16 mouse cellular contexts compared by ENCODE assay signal in the genomic region with DNA sequence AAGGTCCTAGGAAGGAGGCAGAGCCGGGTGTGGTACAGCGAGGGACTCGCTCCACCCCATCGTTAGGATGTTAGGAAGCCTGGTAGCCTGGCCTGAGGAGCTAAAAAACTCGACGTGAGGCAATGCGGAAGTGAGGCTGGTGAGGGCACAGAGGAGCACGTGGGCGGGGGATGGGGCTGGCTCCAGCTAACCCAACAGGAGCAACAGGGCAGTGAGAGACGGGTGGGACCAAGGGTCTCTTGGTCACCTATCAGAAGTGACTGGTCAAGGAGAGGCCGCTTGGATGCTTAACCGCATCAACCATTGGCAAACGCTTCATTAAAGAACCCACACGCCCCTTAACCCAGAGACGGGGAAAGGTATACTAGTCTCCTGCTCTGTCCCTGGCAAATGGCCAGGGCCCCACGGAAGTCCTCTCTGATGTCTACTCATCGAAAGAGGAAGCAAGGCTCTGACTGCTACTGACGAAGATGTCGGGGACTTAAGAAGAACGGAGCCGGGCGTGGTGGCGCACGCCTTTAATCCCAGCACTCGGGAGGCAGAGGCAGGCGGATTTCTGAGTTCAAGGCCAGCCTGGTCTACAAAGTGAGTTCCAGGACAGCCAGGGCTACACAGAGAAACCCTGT. TPM values are rescaled to one million over a fixed set of nuclear protein-coding genes. Genes with fewer than 3 reads are reported as not detected.
DNase-seq lines count a peak whose midpoint lies in the region; ATAC-seq and TF ChIP-seq lines count a peak whose summit lies in the region.
"Had no signal": no experiment of that assay in that cellular context is flagged by ENCODE, and none has a peak within 500 bp of the region (broad histone marks: within the 10 kb centered on the region; RNA-seq: fewer than 3 reads in every experiment).

No protein-coding gene starts in this region.

- H3K27ac ChIP-seq in gastrocnemius, adult 2 months = no peak overlapping the region
- H3K27ac ChIP-seq: forebrain, embryonic 10.5 days; hindbrain, embryonic 10.5 days; lung, embryonic 15.5 days; neural tube, embryonic 12.5 days had no signal

- no peak overlapping the region for H3K4me3 ChIP-seq in gastrocnemius, adult 2 months
- H3K4me3 ChIP-seq: forebrain, embryonic 10.5 days; hindbrain, embryonic 10.5 days; lung, embryonic 15.5 days; neural tube, embryonic 12.5 days had no signal

- ATAC-seq in megakaryocyte progenitor cell, adult 5-6 weeks (replicated peaks; ENCODE audit: poor library complexity) = peak; percentile 17
- ATAC-seq in frontal cortex, adult (ENCODE audit: low TSS enrichment) = no peak

- intact Hi-C loops in gastrocnemius, adult 2 months (cut with DNase I) = no loop called here

- no peak for TF ChIP-seq CTCF in gastrocnemius, adult 2 months (IDR thresholded peaks at IDR 0.05)

- DNase-seq in gastrocnemius, adult 2 months = peak; percentile 32
- DNase-seq in gastrocnemius, postnatal 4 days (ENCODE audit: low spot score in 2 of 2) = no peak
- peak; percentile 38 to 49 for DNase-seq in right cerebral cortex, postnatal 10 days (ENCODE audit: low spot score in 2 of 2)
- no peak for DNase-seq in right cerebral cortex, postnatal 4 days
- DNase-seq in thymus, postnatal 4 days = no peak
- DNase-seq in gastrocnemius, postnatal 10 days = no peak
- DNase-seq: gastrocnemius, postnatal 25 days; kidney, postnatal 4 days; right cerebral cortex, postnatal 14 days; thymus, postnatal 36 days had no signal

RNA-seq across cellular contexts. Expression of a gene that starts 2.6 kb away (rescaled TPM):
- 10 to 100 TPM; 24.3 to 25.0 TPM for total RNA-seq in gastrocnemius, adult 2 months (2021)
- 10 to 100 TPM; 80.8 to 95.9 TPM for total RNA-seq in gastrocnemius, postnatal 4 days (2021)
- total RNA-seq in megakaryocyte progenitor cell, adult 5-6 weeks (2015) = 190 and 207 TPM in 2 replicates
- 307 and 339 TPM in 2 replicates for total RNA-seq in megakaryocyte progenitor cell, adult 5-6 weeks (2017)
- 10 to 100 TPM; 50.7 to 73.8 TPM for total RNA-seq in gastrocnemius, postnatal 10 days (2021)

RNA-seq across cellular contexts. Expression of a gene that starts 14.3 kb away (rescaled TPM):
- not detected for total RNA-seq in gastrocnemius, adult 2 months (2021)
- total RNA-seq in gastrocnemius, postnatal 4 days (2021) = under 1 TPM; 0.26 to 0.52 TPM
- total RNA-seq in megakaryocyte progenitor cell, adult 5-6 weeks (2015) = not detected in 2 replicates
- total RNA-seq in megakaryocyte progenitor cell, adult 5-6 weeks (2017) = 0.30 TPM in 1 of 2 replicates, not detected in the other
- total RNA-seq in gastrocnemius, postnatal 10 days (2021) = under 1 TPM in 1 of 2 experiments, not detected in 1; 0.43 TPM

RNA-seq across cellular contexts. Expression of a gene that starts 20.6 kb away (rescaled TPM):
- 10 to 100 TPM; 18.2 to 23.2 TPM for total RNA-seq in gastrocnemius, adult 2 months (2021)
- total RNA-seq in gastrocnemius, postnatal 4 days (2021) = 10 to 100 TPM; 58.8 to 77.5 TPM
- total RNA-seq in megakaryocyte progenitor cell, adult 5-6 weeks (2015) = 27.7 and 29.3 TPM in 2 replicates
- total RNA-seq in megakaryocyte progenitor cell, adult 5-6 weeks (2017) = 33.8 and 43.0 TPM in 2 replicates
- 10 to 100 TPM; 37.3 to 39.1 TPM for total RNA-seq in gastrocnemius, postnatal 10 days (2021)

RNA-seq across cellular contexts. Expression of a gene that starts 27.7 kb away (rescaled TPM):
- 1,000 to 10,000 TPM; 1,018 to 1,329 TPM for total RNA-seq in gastrocnemius, adult 2 months (2021)
- total RNA-seq in gastrocnemius, postnatal 4 days (2021) = 100 to 1,000 TPM; 771 to 884 TPM
- 546 and 547 TPM in 2 replicates for total RNA-seq in megakaryocyte progenitor cell, adult 5-6 weeks (2015)
- total RNA-seq in megakaryocyte progenitor cell, adult 5-6 weeks (2017) = 250 and 276 TPM in 2 replicates
- total RNA-seq in gastrocnemius, postnatal 10 days (2021) = 1,000 to 10,000 TPM in 1 of 2 experiments, 100 to 1,000 TPM in 1; 862 to 1,143 TPM

RNA-seq across cellular contexts. Expression of a gene that starts 36.7 kb away (rescaled TPM):
- total RNA-seq in gastrocnemius, adult 2 months (2021) = 10 to 100 TPM; 38.7 to 56.3 TPM
- 10 to 100 TPM; 58.9 to 62.8 TPM for total RNA-seq in gastrocnemius, postnatal 4 days (2021)
- total RNA-seq in megakaryocyte progenitor cell, adult 5-6 weeks (2015) = 85.8 and 87.2 TPM in 2 replicates
- total RNA-seq in megakaryocyte progenitor cell, adult 5-6 weeks (2017) = 145 and 157 TPM in 2 replicates
- total RNA-seq in gastrocnemius, postnatal 10 days (2021) = 10 to 100 TPM; 55.8 to 56.1 TPM

Comparison
In these comparisons a context has a peak if more than half of its experiments do, and no peak if none do; other contexts are left out.
1. DNase-seq: peak in gastrocnemius, adult 2 months (single experiment) and right cerebral cortex, postnatal 10 days (2 of 2); none in gastrocnemius, postnatal 4 days (0 of 2), right cerebral cortex, postnatal 4 days (single experiment), thymus, postnatal 4 days (single experiment) and gastrocnemius, postnatal 10 days (single experiment).